Mouse (Mus musculus) R1 (cell line): ENCODE measurements at regions not wholly inside any gene's neighbourhood (a gene's known extent, or its start where the extent isn't known, plus 50 kb on each side); places are given as distances from the start of the nearest gene placed in this dataset.

Experiments used
- DNase-seq: peaks from one replicate; pipeline ENCODE4 v3.0.0-alpha.2; 2018; ENCODE audit warnings: low read depth, low spot score

DNA sequence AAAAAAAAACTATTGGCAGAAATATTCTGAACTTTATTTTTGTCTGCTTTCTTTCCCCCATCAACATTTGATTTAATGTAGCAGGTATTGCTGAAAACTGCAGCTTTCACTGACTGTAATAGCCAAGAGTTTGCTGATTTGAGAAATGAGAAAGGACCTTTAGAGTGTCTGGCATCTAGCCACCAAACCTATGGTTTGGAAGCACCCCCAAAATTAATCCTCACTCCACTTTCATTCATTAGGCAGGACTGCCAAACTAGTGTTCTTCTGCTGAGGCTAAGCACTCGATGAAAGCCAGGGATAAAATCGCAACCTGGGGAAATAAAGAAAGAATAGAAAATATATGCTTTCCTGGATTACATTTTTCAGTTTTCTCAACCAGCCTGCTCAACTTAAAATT, 320.4 kb downstream of the Atp6ap1l start:
- no peak for DNase-seq

DNA sequence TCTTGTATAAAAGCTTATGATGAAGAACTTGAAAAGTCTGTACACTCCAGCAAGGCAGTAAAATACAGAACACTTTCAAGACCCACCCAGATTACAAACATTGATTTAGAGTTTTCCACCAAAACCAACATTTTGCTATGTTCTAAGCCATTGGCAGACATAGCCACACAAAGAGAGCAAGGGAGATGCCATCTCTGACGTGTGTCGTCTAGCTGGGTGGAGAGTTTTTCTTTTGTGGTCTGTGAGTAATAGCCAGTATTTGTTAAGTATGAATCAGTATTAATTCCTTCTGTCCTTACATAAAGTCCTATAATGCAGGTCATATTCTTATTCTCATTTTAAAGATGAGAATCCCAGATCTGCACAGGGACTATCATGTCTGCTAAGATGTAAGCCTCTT, 329.8 kb downstream of the Atp6ap1l start:
- no peak for DNase-seq

DNA sequence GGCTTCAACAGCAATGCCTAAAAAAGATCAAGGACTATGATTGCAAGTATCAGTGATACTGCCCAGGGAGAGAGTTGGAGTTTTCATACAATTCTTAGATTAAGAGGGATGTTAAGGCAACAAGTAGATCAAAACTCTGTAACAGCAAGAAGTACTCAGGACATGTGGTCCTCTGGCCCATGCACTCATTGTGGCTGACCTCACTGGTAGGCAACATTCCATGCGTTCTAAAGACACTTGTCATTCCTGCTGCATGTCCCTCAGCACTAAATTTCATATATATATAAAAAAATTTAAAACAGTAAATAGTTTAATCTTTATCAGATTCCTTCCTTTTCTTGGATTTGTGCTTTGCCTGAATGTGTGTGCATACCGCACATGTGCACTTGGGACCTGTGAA, 332.6 kb downstream of the Atp6ap1l start:
- no peak for DNase-seq

DNA sequence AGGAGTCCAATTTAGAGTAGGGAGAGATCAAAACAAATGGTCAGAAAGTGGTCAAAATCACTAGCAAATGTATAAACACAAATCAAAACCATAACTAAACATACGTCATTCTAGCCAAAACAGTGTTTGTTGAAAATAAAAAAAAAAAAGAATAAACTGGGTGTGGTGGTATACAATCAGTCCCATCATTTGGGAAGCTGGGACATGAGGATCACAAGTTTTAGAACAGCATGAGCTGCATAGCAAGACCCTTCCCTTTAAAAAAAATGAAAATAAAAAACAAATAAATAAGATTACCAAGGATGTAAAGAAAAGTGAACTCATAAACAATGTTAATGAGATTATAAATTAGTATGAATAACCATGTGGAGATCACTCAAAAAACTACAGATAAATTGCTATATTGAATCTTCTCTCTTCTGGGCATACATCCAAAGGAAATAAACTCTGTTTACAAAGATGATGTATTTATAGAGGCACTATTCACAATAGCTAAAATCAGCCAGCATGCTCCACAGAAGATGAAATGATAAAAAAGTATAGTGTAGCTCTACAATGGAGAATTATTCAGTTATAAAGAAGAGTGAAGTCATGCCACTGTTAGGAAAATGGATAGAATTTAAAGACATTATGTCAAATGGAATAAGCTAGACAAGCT, 341.8 kb downstream of the Atp6ap1l start:
- no peak for DNase-seq

GRCm38 (mm10) chr13:90560095-90560494, 345.1 kb downstream of the Atp6ap1l start:
- no peak for DNase-seq

- no peak for DNase-seq
These were observed 345.7 kb downstream of the Atp6ap1l start for GRCm38 (mm10) chr13:90559481-90559880.

- DNase-seq, result no peak
These were observed 354.0 kb downstream of the Atp6ap1l start for GRCm38 (mm10) chr13:90551166-90551565.

DNA sequence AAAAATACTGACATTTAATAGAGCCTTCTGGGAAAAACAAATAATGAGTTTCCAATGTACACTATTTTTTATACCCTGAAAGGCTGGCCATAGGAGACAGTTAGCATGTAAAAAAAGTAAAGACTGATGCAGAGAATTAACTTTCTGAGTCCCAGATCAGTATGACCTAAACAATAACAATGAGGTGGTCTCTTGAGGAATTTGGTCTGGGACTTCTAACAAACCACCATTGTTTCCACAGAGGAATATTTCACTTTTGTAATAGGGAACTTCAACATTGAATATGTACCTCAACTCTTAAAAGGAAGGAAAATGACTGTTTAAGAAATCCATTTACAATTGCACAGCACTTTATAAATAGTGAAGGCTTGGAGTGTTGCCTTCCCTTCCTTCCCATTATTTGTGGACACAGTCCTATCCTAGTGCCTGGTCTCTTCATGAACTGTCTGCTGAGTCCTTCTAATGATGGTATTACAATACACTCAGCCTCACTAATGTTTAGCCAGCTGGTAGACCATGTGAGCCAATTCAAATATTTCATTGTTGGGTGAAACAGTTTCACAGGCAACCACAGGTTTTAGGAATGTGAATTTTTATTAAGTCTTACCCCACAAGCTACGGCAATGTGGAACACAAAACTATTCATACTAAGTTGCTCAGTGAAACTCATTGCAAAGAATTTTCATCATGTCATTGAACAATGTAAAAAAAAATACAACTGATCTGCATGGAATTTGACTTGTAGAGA, 358.7 kb downstream of the Atp6ap1l start:
- no peak for DNase-seq

DNA sequence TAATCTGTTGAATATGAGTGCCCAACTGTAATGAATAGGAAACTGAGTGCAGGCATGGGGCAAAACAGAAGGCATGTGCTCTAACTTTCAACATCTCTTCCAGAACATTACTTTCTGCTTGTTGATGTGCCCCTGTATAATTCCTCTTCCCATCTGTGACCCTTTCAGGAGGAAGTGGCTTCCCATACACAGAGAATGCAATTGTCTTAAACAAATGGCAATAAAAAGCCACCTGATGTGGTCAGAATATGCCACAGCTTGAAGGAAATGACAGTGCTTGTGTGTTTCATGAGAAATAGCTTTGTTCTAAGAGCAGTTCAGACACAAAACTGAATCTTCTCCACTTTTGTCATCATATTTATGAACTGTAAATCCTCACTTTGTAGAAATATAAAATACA, 359.3 kb downstream of the Atp6ap1l start:
- no peak for DNase-seq

DNA sequence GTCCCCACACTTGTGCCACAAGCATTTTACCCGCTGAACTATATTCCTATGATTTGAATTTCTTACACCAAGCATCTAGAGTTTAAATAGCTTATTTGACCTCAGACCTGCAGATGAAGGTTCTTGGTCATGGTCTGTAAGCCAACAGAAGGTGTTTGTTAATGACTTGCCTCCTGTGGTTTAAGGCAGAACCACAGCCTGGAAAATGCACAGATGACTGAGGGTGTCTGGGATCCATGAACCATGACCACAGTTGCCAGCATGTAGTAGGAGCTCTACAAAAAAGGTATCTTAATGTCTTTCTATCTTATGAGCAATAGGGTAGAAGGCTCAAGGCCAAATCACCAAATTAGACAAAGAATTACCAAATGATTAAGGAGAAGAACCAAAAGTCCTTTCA, 367.6 kb downstream of the Atp6ap1l start:
- no peak for DNase-seq

DNA sequence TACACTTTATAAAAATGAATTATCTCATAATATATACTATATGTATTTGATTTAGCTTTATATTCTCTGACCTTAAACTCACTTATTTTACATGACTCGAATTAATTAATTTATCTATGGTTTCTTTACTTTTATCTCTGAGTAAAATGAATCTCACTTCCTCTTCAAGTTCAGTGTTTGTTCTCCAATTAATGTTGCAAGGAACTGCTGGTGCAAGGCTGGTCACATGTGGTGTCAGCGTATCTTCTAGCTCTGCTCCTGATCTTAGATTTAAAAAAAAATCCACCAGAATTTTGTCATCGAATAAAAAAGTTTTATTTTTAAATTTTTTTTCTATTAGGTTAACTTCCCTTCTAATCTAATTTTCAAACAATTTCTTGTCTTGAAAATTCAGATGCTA, 378.2 kb downstream of the Atp6ap1l start:
- DNase-seq, result no peak

GRCm38 (mm10) chr13:90525801-90526200, 379.4 kb downstream of the Atp6ap1l start:
- no peak for DNase-seq

DNA sequence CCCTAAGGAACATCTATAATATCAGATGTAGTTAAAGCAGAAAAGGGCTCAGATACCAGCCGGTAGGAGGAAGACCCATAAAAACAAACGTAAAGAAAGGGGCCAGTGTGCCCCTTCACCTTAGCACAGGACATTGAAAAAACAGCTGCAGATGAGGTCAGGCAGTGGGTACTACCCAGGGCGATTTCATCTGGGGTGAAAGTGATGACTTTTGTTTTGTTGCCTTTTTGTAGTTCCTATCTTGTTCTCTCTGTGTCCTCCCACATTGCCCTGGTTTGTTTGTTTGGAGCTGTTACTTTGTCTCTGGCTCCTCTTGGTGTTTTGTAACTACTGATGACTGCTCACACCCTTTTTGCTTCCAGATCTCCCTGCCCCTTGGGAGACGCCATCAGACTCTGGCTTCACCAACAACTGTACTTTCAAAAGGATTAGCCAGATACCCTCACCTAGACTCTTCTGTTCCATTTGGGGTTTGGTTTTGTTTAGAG, 383.4 kb downstream of the Atp6ap1l start:
- DNase-seq, result no peak

DNA sequence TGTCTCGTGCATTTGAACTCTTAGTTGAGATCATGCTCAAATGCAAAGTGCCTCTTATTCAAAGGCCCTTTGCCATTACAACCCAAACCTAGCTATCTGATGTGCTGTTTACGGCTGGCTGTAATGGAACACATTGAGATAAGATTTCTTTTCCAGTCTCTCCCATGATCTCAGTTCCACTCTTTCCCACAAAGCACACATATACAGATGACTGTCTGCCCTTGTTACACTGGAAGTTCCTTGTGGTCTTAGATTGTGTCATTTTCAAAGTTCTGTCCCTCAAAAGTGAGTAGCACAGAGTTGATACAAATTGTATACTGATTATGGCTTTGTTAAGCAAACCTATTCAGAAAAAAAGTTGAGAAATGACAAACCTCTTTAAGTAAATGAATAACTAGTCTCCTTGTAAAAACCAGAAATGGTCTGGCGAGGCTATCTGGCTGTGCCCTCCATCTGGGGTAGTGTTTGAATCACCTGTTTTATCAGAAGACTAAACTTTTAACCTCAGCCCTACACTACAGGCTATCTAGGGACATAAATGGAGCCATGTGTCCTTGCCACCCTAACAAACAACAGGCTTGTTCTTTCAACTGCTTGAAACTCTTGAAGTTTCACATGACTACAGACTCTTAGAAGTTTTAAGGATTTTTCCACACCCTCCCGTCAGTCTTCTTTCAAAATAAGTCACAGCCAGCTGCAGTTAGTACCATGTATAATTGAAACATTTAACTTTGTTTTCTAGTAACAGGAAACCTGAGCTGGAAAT, 384.0 kb downstream of the Atp6ap1l start:
- no peak for DNase-seq

DNA sequence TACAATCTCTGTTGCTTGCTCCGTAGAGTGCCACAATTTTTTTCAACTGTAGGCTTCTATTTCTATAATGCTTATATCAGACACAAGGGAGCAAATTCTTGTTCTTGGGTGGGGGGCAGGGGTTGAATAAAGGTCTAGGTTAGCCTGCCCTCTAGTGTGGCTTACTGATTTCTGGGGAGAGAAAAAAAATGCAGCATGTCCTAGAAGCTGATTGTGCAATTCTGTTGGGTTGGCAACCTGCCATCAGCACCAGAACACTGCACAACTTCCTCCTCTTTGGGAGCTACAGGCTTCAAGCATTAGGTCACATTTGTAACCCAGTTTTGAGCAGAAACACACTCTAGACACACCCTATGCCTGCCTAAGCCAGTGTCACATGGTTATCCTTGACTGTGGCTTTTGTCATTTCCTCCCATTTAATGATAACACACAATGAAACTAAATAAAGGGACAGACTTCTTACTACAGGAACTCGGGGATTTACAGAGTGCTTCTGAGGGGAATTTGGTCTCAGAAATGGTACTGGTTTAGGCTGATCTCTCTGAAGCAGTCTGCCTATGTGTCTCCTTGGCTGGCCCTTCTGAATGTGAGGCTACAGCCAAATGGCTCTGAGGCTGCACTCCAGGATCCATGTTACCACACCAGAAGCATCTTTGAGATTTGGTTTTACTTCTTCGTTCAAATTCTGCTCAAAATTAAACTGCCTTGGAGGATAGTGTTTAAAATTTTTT, 389.2 kb downstream of the Atp6ap1l start:
- peak; percentile 14 for DNase-seq

GRCm38 (mm10) chr13:90513867-90514266, 391.3 kb downstream of the Atp6ap1l start:
- DNase-seq, result peak; percentile 2

- no peak for DNase-seq
These were observed 392.3 kb downstream of the Atp6ap1l start for GRCm38 (mm10) chr13:90512786-90513401.

- DNase-seq, result no peak
These were observed 394.7 kb downstream of the Atp6ap1l start for GRCm38 (mm10) chr13:90510479-90510878.

DNA sequence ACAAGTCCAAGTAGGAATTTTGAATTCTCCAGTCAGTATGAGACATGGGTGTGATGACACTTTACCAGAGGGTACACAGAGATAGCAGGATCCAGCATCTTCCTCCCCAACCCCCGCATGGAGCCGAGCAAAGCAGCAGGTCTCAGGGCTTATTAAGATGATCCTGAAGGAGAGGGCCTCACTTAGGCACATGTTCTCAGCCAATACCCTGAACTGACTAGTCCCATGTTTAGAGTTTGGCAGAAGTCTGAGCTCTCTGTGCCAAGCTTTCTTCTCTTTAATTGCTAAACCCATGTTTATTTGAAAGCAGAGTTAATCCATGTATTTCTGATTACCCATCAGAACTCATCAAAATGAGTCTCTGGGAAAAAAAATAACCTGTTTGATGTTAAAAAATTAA, 402.0 kb downstream of the Atp6ap1l start:
- DNase-seq, result no peak

GRCm38 (mm10) chr13:90502141-90502540, 403.0 kb downstream of the Atp6ap1l start:
- no peak for DNase-seq

- no peak for DNase-seq
These were observed 406.2 kb downstream of the Atp6ap1l start for GRCm38 (mm10) chr13:90498978-90499377.
